Mouse (Mus musculus) mouse trophoblast stem cell (cell line): ENCODE measurements around the gene Gpx8.

Source experiments
- in situ Hi-C, 2 experiments: fragments of 300-500 bp; cut with MseI, MboI; formaldehyde crosslinking; loops; 2 replicates in 1 of 2; 3 replicates in 1 of 2; pipeline ENCODE4 v1.15.1; 2025

Gpx8 gene

DNA sequence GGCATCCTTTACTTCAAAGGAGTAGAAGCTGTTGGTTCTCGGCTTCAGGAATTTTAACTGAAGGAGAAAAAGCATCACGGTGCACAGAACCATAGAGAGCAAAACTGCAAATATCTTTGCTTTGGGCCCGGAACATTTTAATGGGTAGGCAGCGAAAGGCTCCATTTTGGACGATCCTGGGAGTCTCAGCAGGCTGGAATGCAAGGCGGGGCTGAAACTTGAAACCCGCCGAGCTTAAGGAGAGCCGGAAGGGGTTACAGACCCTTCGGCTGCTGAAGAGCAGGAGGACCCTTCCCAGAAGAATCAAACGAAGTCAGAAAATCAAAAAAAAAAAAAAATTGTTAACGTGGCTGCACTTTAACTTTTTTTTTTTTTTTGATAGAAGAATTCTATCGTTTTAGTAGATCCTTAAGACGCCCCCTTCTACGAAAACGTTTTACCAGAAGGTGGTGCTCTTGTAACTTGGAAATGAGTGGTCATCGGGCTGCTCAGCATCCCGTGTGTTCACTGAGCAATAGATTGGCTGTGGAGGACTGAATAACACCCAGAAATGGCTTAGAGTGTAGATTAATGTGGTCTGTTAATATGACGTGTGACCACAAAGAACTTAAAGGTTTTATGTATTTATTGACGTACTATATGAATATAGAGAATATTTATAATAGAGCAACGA is at the start of gene Gpx8:
Gene Gpx8, minus strand, starts transcription at position 200 of the 673 bp plus-strand sequence.
- in situ Hi-C loops, result no loop called here

GRCm38 (mm10) chr13:113094618-113095017 is 48.4 kb upstream of the Gpx8 start:
- in situ Hi-C loops, result no loop called here

DNA sequence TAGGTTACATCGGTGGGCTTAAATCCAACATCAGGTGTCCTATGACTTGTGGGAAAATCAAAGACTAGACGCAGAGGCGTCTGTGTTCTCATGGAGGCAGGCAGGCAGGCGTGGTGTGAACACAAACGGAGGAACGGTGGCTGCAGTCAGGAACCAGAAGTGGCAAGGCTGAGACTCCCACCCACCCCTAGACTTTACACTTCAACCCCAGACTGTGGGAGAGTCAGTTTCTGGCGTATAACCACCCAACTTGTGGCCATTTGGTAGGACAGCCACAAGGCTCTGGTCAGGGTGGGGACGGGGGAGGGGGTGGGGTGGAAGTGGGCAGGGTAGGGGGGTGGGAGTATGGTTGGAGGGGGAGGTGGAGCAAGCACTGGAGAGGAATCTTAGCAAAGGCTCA is 44.3 kb upstream of the Gpx8 start:
- in situ Hi-C loops, result no loop called here

- in situ Hi-C loops, result no loop called here
Measured at GRCm38 (mm10) chr13:113087226-113088017, 41.2 kb upstream of the Gpx8 start.

DNA sequence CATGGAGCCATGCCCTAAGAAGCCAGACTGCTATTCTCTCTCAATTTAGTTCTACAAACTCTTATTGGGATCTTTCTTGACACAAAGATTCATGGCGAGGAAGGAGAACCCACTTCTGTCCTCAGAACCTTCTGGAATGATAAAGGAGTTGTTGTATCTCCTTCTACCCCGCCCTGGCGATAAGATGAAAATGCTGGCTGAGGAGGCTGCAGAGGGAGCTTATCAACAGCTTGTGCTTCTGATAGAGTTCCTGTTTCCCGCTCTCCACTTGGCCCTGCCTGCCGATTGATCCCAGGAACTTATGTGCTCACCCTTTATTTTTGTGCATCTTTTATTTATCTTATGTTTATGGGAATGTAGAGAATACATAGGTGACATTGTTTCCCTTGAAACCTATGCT is 38.5 kb upstream of the Gpx8 start:
- in situ Hi-C loops, result no loop called here

GRCm38 (mm10) chr13:113082101-113082500 is 35.9 kb upstream of the Gpx8 start:
- in situ Hi-C loops, result no loop called here

- in situ Hi-C loops, result no loop called here
Measured at GRCm38 (mm10) chr13:113079021-113079420, 32.8 kb upstream of the Gpx8 start.

- in situ Hi-C loops, result loop anchor here in 1 of 2 experiments (5.0 kb wide), 1 partner anchor 198 kb away; no protein-coding TSS in a partner anchor
Measured at GRCm38 (mm10) chr13:113064542-113064941, 18.3 kb upstream of the Gpx8 start.

DNA sequence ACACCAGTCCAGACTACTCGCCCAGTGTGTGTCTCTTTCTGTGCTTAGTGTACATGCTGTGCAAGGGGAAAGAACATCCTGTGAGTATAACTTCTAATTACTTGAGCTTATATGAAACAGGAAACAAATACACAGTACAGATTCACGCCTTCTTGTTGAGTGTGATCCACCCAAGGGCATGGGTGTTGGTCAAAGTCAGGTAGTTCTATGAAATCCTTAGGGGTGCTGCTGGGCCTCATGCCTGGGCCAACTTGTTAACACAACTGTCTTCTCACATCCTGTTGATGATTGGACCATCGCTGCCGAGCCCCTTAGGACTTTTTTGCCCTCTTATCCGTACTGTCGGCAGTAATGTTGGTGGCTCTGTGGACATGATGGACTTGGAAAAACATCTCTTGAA is 15.5 kb upstream of the Gpx8 start:
- in situ Hi-C loops, result loop anchor here in 1 of 2 experiments (5.0 kb wide), 1 partner anchor 201 kb away; no protein-coding TSS in a partner anchor

DNA sequence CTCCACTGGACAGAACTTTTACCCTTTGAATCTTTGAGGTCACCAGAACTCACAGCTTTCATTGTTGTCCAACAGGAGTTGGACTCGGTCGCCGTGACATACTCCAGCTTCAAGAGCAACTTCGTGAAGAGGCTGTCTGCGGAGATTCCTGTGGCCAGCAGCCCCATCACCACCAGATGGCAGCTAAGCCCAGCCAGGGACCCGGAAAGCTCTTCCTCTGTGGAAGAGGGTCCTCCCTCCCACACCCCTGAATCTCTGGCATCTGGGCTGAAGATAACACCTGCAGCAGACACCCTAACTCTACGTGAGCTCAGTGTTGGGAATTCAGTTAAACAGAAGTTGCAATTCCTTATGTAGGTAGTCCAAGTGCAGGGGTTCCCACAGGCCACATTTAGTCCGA is 9.6 kb upstream of the Gpx8 start:
- in situ Hi-C loops, result loop anchor here in 1 of 2 experiments (5.0 kb wide), 1 partner anchor 201 kb away; no protein-coding TSS in a partner anchor

GRCm38 (mm10) chr13:113054230-113054629 is 8.0 kb upstream of the Gpx8 start:
- in situ Hi-C loops, result no loop called here

DNA sequence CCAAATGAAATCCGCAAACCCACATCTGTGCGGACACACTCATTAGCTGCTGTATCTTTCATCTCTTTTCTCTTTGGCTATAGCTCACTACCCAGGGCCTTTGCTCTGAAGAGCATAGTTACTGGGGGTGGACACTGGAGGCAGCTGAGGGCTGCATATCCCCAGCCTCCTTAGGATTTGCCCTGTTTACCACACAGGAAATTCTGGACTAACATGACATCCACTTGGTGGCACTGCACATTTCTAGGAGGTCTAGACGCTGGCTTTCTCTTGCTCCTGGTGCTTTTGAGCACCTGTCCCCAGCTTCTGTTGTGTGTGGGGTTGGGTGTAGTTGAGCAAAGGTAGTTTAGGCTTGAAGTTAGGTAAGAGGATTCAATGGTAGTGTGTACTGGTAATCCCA is 1.4 kb upstream of the Gpx8 start:
- in situ Hi-C loops, result no loop called here

DNA sequence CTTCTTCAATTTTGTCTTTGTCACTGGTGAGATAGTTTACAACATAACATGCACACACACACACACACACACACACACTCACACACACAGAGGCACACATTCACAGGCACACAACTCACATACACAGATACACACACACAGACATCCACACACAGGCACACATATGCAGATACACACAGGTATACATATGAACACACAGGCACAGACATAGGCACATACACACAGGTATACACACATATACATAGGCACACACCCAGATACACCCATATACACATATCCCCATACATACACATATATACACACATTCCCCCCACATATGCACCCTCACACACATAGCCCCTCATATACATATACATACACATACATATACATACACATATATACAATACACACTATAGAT is 808 bp upstream of the Gpx8 start:
- in situ Hi-C loops, result no loop called here

GRCm38 (mm10) chr13:113045458-113046110 is 626 bp downstream of the Gpx8 start:
- in situ Hi-C loops, result no loop called here

- in situ Hi-C loops, result no loop called here
Measured at GRCm38 (mm10) chr13:113044876-113045275, 1.3 kb downstream of the Gpx8 start.

- in situ Hi-C loops, result no loop called here
Measured at GRCm38 (mm10) chr13:113035852-113036251, 10.4 kb downstream of the Gpx8 start.

DNA sequence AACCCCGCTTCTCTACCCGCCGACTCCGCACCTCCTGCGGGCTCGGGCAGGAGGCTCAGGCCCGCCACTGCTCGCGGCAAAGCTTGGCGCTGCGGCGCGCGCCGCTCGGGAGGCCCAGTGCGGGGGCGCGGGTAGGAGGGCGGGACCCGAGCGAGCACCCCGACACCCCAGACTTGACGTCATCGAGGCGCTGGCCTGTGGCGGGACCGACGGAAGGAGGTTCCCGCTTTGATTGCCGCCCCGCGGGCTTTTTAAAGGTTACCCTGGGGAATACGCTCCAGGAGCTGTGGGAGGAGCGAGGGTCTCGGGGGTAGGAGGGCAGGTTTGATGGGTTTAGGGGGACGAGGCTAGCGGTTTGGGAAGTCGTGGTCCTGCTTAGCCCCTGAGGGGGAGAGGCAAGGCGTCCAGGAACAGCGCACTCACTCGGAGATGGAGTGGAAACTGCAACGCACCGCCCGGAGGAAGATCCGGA is 11.2 kb downstream of the Gpx8 start, which contains the start of gene Cdc20b:
Gene Cdc20b, plus strand, starts transcription at position 162 of the 472 bp plus-strand sequence.
- in situ Hi-C loops, result no loop called here

- in situ Hi-C loops, result no loop called here
Measured at GRCm38 (mm10) chr13:113034271-113034886, 11.8 kb downstream of the Gpx8 start.

GRCm38 (mm10) chr13:113032831-113033230 is 13.4 kb downstream of the Gpx8 start:
- in situ Hi-C loops, result no loop called here

DNA sequence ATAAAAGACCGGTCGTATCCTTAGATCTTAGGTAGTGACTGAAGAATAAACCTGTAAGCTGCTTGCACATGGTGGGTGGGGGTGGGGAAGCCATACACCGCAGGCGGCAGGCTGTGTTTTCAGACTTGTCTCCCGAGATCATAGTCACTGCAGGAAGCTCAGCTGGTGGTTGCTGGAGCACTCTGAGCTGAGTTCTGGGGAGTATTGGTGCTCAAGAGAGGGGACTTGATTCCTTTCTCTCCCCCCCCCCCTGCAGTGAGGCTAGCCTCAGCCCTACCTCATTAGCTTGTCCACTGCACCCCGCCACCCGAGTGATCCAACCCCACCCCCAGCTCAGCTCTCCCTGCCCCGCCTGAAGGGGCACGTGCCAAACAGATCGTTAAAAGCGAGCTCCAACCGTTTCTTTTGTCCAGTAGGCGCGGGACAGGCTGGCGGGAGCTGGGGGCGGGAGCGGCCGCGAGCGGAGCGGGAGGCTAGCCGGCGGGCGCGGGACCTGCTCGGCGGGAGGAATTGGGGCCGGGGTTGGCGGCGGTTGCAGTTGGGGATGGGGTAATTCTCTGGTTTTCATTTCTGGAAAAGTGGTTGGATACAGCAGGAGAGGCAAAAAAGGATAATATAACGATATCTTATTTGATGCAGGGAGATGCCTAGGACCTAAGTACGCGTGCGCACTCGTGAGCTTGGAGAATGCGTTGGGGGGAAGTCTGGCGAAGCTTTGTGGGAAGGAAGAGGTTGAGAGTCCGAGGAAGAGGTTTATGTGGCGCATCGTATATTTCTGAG is 14.2 kb downstream of the Gpx8 start:
- in situ Hi-C loops, result no loop called here

DNA sequence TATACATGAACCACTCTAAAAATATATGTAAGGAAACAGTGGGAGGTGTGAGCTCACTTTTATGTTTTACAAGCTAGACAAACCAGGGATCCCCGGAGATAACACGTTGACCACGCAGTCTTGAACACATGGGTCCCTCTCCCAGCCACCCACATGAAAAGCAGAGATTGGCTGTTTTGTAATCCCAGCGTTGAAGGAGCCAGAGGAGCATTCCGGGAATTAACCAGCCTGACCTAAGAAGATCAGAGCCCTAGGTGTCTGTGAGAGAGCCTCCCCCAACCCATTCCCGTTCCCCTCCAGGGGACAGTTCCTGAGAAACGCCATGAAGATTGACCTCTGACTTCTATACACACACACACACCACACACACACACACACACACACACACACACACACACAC is 14.9 kb downstream of the Gpx8 start:
- in situ Hi-C loops, result no loop called here
